Mouse (Mus musculus) bone marrow macrophage, adult 2 months (primary cell): ENCODE results near the gene Tex29. TPM values are rescaled to one million over a fixed set of nuclear protein-coding genes. Genes with fewer than 3 reads are reported as not detected.

ENCODE experiments used
- H3K27ac ChIP-seq: 2 replicates; pipeline ENCODE4 v1.5.1; 2012; ENCODE audit warnings: low read depth, low read length; ENCODE audit not compliant: insufficient read depth
- H3K4me1 ChIP-seq: 2 replicates; pipeline ENCODE4 v1.6.1; 2012; ENCODE audit warnings: low read length; ENCODE audit not compliant: control insufficient read depth, insufficient read depth
- H3K4me3 ChIP-seq: 2 replicates; pipeline ENCODE4 v1.5.1; 2012; ENCODE audit warnings: mild to moderate bottlenecking, low read length, moderate library complexity; ENCODE audit not compliant: insufficient read depth
- CTCF ChIP-seq: IDR thresholded peaks from 2 replicates; pipeline ENCODE4 v1.5.1; 2012; ENCODE audit warnings: low read depth, mild to moderate bottlenecking, low read length, moderate library complexity
- POLR2A ChIP-seq: IDR thresholded peaks from 2 replicates; pipeline ENCODE4 v1.6.1; 2012; ENCODE audit warnings: mild to moderate bottlenecking, low read depth, low read length, borderline replicate concordance
- polyA plus RNA-seq: library from polyadenylated mRNA; stranded (reverse); fragments of >200 nt; gene quantifications from 2 replicates; pipeline ENCODE4 v1.2.4, GENCODE M21; 2012; ENCODE audit not compliant: missing spikeins, insufficient read depth, insufficient read length

The Tex29 gene
- not detected in 2 replicates for polyA plus RNA-seq

DNA sequence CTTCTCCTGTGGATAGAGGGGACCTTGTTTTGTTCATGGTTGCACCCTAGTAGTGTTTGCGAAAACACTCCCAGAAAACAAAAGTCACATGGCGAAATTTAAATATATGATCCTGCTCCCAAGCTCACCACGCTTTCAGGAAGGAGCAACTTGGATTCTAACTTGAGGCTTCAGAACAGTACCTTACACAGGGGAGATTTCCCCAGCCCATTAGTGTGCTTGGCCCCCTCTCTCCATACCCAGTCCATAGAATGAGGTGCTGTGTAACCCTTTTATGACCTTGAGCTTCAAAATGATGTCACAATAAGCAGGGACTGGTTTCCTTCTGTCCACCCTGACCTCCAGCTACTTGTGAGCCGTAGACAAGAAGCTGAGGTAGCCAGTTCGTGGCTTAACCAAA, at the start of gene Tex29:
TSS of gene Tex29 (plus strand) at position 301 of the 400 bp plus-strand sequence.
- Histone ChIP-seq H3K4me3 (no peak within 1 kb of the TSS), H3K4me1 (no peaks in the 10 kb centered on the region), H3K27ac (no peak within 1 kb of the TSS)
- TF ChIP-seq CTCF (no peak), POLR2A (no peak)

DNA sequence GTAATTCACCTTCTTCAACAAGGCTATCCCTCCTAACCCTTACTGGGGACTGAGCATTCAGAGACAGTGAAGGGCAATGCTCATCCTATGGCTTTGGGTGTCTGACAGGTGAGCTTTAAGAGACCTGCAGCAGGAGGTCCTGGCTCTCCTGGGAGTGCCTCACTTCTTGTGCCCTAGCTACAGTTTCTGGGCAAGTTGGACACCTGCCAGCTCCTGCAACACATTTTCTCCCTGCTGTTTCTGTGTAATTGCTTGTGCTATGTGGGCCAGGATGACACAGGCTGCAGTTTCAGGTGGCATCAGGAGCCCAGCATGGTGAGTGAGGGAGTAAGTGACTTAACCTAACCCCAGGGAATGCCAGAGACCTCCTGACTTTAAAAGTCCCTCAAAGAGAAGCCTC, 45.3 kb upstream of the Tex29 start:
- 0 out of 2 replicates have a peak, but pooled peaks cover 4% of the 10 kb centered on the region for H3K4me1 ChIP-seq
- no peak for TF ChIP-seq CTCF
- no peak for TF ChIP-seq POLR2A

DNA sequence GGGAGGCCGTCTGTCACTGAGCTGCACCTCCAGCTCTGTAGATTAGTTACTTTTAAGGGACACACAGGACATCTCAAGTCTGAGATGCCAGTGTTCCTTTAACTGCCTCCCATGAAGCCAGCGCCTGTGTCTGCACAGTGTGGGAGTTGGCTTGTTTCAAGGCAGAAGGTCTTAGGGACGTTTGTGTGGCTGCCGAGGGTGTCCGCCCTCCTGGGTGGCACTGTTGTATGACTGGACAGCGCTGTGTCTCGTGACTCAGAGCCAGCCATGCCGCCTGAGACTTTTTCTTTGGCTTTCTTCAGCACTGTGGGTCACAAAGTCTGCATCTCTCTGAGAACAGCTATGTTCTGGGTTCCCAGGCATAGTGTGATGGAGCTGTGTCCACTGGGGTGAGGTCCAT, 43.1 kb upstream of the Tex29 start:
- H3K4me3 ChIP-seq: no peak overlapping the region
- 0 out of 2 replicates have a peak, but pooled peaks cover 4% of the 10 kb centered on the region for H3K4me1 ChIP-seq
- H3K27ac ChIP-seq: no peak overlapping the region
- TF ChIP-seq CTCF (no peak), POLR2A (no peak)

More for the DNA sequence above, 45.3 kb upstream of the Tex29 start:
- Histone ChIP-seq H3K4me3 (no peak overlapping the region), H3K27ac (no peak overlapping the region)

DNA sequence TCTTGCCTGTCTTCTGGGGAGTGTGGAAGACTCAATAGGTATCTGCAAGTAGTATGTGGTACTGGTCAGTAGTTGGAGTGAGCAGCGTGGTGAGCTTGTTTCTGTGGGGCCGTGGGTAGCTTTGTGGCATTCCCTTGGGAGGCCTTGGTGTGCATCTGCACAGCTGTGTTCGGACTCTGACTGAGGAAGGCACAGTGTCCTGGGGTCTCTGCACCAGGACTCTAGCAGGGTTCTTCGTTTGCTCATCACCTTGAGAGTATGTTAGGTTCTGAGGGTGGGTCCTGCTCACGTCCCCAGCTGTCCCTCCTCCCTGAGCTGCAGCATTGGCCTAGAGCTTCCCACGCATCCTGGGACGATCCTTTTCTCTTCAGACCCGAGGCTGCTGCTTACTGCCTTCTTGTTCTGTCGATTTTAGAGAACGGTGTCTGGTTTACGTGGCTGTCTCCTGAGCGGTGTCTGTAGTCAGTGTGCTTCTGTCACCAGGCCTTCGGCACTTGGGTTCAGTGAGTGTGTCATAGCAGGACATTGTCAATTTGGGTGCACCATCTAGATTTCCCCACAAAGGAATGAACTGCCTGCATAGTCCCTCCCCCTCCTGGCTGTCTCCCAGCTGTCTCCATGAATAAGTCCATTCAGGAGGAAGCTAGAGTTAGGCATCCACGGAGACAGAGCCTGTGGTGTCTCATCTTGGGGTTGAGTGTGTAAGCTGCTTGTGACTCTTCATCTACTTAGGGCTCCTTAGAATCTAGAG, 42.4 kb upstream of the Tex29 start:
- peaks cover 4% of the 10 kb centered on the region; the same call in 1 of the 2 replicates for H3K4me1 ChIP-seq
- TF ChIP-seq POLR2A (no peak), CTCF (no peak)
- H3K27ac ChIP-seq: no peak overlapping the region
- H3K4me3 ChIP-seq: no peak overlapping the region

GRCm38 (mm10) chr8:11798480-11798867, 41.8 kb upstream of the Tex29 start:
- no peak overlapping the region for H3K27ac ChIP-seq
- no peak for TF ChIP-seq CTCF
- TF ChIP-seq POLR2A: no peak
- peaks cover 4% of the 10 kb centered on the region; the same call in 1 of the 2 replicates for H3K4me1 ChIP-seq
- no peak overlapping the region for H3K4me3 ChIP-seq

GRCm38 (mm10) chr8:11799098-11799497, 41.2 kb upstream of the Tex29 start:
- H3K4me3 ChIP-seq: no peak overlapping the region
- no peak overlapping the region for H3K27ac ChIP-seq
- peaks cover 7% of the 10 kb centered on the region; the same call in 1 of the 2 replicates for H3K4me1 ChIP-seq

DNA sequence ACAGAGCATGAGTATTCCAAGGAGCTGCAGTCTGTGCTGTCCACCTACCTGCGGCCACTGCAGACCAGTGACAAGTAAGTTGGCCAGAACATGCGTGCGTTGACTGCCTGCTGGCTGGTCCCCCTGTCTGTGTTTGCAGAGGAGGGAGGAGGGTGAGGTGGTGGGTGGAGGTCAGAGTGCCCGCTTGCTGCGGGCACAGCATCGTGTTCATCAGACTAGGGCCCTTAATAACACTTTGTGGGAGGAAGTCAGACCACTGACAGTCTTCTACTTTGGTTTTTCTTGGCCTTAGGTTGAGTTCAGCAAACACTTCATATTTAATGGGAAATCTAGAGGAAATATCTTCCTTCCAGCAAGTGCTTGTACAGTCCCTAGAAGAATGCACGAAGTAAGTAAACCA, 39.8 kb upstream of the Tex29 start:
- H3K4me3 ChIP-seq: no peak overlapping the region
- H3K27ac ChIP-seq: no peak overlapping the region
- H3K4me1 ChIP-seq: peaks cover 14% of the 10 kb centered on the region; the same call in 1 of the 2 replicates
- TF ChIP-seq CTCF (no peak), POLR2A (no peak)

More at GRCm38 (mm10) chr8:11799098-11799497, 41.2 kb upstream of the Tex29 start:
- TF ChIP-seq POLR2A (no peak), CTCF (no peak)

GRCm38 (mm10) chr8:11801571-11801970, 38.7 kb upstream of the Tex29 start:
- Histone ChIP-seq H3K4me1 (peaks cover 22% of the 10 kb centered on the region), H3K4me3 (no peak overlapping the region), H3K27ac (no peak overlapping the region)
- no peak for TF ChIP-seq CTCF
- no peak for TF ChIP-seq POLR2A

DNA sequence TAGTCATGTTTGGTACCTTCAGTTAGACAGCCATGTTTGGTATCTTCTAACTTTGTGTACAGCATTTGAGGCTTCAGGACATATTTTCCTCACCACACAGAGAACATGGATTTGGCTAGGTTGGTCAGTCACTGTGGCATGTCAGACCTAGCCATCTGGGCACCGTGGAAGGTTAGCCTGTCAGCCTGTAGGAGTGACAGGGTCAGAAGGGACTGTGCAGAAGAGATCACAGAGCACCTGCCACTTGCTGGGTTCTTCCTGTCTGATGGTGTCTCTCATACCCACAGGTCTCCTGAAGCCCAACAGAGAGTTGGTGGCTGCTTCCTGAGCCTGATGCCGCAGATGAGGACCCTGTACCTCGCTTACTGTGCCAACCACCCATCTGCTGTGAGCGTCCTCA, 35.4 kb upstream of the Tex29 start:
- H3K4me3 ChIP-seq: no peak overlapping the region
- H3K27ac ChIP-seq: no peak overlapping the region
- peaks cover 35% of the 10 kb centered on the region for H3K4me1 ChIP-seq
- no peak for TF ChIP-seq POLR2A
- no peak for TF ChIP-seq CTCF

- Histone ChIP-seq H3K4me1 (peaks cover 35% of the 10 kb centered on the region), H3K27ac (no peak overlapping the region), H3K4me3 (no peak overlapping the region)
- TF ChIP-seq CTCF: no peak
- TF ChIP-seq POLR2A: no peak
Observed at GRCm38 (mm10) chr8:11806252-11806651, 34.0 kb upstream of the Tex29 start.

- Histone ChIP-seq H3K4me3 (no peak overlapping the region), H3K4me1 (peaks cover 35% of the 10 kb centered on the region), H3K27ac (no peak overlapping the region)
- TF ChIP-seq CTCF (no peak), POLR2A (no peak)
Observed at GRCm38 (mm10) chr8:11807361-11807760, 32.9 kb upstream of the Tex29 start.
